Mouse (Mus musculus): ENCODE results near the gene Sobp.

GRCm38 (mm10) chr10:43180313-43180912 lies 6.1 kb upstream of the Sobp start:
- TF ChIP-seq POLR2A (IDR thresholded peaks at IDR 0.05; ENCODE audit: insufficient read depth, low read length) (no peak), CTCF (IDR thresholded peaks at IDR 0.05; ENCODE audit: low read depth, low read length) (no peak), EP300 (IDR thresholded peaks at IDR 0.05; ENCODE audit: insufficient read depth, low read depth, low read length) (no peak)
